Mouse (Mus musculus): ENCODE results near the gene Btbd7.

Btbd7 gene

GRCm38 (mm10) chr12:102878031-102878823 lies at the start of gene Btbd7:
Gene Btbd7 (minus strand): TSS chr12:102878471.
- DNase-seq (ENCODE audit: low read depth, low spot score) = peak; percentile 90

- DNase-seq (ENCODE audit: low read depth, low spot score) = no peak
Observed at GRCm38 (mm10) chr12:102916073-102916472, 37.8 kb upstream of the Btbd7 start.

GRCm38 (mm10) chr12:102908191-102908590 lies 29.9 kb upstream of the Btbd7 start:
- DNase-seq (ENCODE audit: low read depth, low spot score) = no peak

DNA sequence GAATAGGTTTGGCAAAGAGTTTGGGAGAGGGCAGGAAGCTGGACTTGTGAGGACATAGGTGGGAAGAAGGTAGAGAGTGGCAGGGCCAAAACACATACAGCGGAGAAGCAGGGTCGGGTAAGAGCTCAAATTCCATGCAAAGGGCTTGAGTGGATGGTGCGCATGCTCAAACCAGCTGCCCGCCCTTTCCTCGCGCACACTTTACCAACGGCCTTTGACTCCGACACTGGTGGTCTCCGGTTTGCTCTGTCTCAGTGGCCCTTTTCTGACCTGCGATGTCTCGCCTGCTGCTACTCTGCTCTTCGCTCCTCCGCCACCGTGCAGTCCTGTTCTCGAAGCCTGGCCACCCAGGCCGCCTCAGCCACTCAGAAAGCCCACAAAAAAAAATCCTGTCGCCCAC lies 20.8 kb upstream of the Btbd7 start, which contains the start of gene Cox8c:
Cox8c (plus strand) TSS at position 226 of the 400 bp plus-strand sequence.
- DNase-seq (ENCODE audit: low read depth, low spot score) = no peak

- DNase-seq (ENCODE audit: low read depth, low spot score) = no peak
Observed at GRCm38 (mm10) chr12:102888568-102888967, 10.3 kb upstream of the Btbd7 start.

- no peak for DNase-seq (ENCODE audit: low read depth, low spot score)
Observed at GRCm38 (mm10) chr12:102887366-102887765, 9.1 kb upstream of the Btbd7 start.

GRCm38 (mm10) chr12:102885735-102886134 lies 7.5 kb upstream of the Btbd7 start:
- no peak for DNase-seq (ENCODE audit: low read depth, low spot score)

DNA sequence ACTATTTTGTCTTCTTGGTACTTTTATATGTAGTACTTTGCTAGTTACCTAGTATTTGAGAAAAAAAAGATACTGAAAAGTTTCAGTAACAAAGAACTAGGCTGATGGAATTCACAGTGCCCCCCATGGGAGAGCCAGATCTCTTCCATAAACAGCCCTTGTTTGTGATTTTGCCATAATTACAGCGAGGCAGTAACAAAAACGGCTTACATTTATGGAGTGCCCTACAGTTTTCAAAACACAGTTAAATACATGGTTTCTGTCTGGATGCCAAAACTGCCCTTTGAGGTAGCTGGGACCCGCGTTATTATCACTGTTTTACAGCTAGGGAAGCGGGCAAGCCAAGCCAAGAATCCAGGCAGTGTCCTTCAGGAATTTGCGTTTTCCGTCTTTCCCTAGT lies 630 bp upstream of the Btbd7 start:
- no peak for DNase-seq (ENCODE audit: low read depth, low spot score)

GRCm38 (mm10) chr12:102877301-102878030 lies 805 bp downstream of the Btbd7 start:
- no peak for DNase-seq (ENCODE audit: low read depth, low spot score)

DNA sequence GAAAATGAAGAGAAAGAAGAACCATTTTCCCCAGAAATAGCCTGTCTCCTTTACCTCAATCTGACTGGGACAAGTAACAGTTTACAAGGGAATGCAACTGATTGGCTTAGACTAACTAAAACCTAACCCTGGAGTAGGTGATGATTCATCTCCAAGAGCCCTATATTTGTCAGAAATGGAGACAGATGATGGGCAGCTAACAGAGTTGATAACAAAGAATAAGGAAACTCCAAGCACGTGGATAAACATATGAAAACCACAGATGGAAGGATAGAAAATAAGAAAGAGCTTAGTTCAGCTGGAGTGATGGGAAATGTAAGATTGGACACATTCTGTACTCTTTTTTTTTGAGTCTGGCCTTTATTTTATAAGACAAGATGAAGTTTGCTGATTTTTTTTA lies 7.7 kb downstream of the Btbd7 start:
- no peak for DNase-seq (ENCODE audit: low read depth, low spot score)

DNA sequence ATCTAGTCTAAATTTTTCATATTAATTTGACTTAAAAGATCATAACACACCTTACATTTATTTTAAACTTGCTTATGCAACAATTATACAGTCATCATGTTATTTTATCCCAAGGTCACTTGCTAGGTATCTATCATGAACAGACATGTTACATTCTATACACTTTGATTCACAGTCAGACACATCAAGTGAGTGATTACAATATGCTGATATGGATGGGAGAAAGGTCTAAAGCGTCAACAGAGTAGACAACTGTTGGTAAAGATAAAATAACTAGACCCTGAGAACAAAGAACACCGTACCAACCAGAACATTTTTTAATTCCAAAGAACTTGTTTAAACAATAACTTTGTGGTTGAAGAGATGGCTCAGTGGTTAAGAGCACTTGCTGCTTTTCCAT lies 8.5 kb downstream of the Btbd7 start:
- DNase-seq (ENCODE audit: low read depth, low spot score) = no peak

GRCm38 (mm10) chr12:102860806-102861205 lies 17.5 kb downstream of the Btbd7 start:
- DNase-seq (ENCODE audit: low read depth, low spot score) = no peak

DNA sequence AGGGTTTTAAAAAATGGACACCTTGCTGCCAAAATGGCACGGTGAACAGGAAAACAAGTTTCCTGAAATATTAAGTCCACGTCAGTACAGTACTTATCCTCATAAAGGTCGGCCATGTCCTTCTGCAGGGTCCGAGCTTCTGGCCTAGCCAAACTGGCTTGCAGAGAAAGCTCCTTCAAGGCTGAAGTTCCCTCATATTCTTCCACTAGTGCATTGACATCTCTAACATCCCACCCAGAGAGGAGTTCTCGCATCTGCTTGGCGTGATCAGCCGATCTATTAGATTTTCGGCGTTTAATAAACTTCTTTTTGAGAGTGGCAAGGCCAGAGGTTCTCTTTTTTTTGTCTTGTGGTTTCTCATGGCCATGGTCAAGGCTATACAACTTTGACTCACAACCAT lies 40.0 kb downstream of the Btbd7 start:
- DNase-seq (ENCODE audit: low read depth, low spot score) = no peak

GRCm38 (mm10) chr12:102832746-102833300 lies 45.4 kb downstream of the Btbd7 start:
- no peak for DNase-seq (ENCODE audit: low read depth, low spot score)

- no peak for DNase-seq (ENCODE audit: low read depth, low spot score)
Observed at GRCm38 (mm10) chr12:102831888-102832287, 46.4 kb downstream of the Btbd7 start.

DNA sequence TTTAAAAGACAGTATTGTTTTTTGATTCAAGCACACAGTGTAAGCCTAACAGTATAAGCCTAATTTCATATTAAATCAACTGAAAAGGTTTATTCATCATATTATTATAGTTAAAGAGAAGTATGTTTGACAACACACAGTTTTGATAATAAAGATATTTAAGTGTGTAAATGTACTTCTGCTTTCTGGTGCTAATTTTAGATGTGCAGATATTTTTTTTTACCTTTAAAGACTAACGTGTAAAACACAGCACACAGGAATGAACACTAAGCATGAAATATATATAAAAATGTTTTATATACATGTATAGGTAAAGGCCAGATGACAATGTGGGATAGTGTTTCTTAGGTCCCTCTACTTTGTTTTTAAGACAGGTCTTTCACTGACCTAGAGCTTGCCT lies 51.2 kb downstream of the Btbd7 start:
- no peak for DNase-seq (ENCODE audit: low read depth, low spot score)

- no peak for DNase-seq (ENCODE audit: low read depth, low spot score)
Observed at GRCm38 (mm10) chr12:102826399-102826798, 51.9 kb downstream of the Btbd7 start.

DNA sequence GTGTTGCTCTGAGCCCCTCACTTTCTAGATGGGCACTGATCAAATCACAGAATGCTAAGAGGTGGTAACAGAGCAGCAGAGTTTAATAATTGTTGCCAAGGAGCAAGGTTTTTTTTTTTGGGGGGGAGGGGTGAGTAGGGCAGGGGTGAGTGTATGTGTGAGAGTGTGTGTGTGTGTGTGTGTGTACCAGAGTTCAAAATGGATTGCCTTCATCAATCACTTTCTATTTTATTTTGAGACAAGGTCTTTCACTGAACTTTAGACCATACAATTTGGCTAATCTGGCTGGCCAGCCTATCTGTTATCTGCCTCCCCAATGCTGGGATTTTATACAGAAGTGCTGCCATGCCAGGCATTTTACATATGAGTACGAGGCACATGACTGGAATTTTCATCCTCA lies 63.4 kb downstream of the Btbd7 start:
- no peak for DNase-seq (ENCODE audit: low read depth, low spot score)

DNA sequence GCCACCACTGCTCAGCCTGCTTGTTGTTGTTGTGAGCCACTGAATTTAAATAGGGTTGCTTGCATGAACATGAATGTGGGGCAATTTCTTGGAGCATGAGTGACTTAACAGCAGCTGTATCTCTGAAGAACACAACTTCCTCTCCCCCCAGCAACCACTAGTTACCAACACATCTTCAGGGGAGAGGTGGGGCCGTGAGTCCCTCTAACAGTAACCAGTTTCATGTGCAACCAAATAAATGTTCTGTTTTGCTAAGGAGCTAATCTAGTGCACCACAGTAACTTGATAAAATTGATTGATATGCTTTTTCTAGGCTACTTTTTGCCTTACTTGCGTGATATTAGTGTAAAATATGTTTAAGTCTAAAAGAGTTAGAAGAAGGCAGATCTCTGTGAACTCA lies 78.7 kb downstream of the Btbd7 start:
- DNase-seq (ENCODE audit: low read depth, low spot score) = no peak

GRCm38 (mm10) chr12:102787927-102788326 lies 90.3 kb downstream of the Btbd7 start:
- no peak for DNase-seq (ENCODE audit: low read depth, low spot score)

GRCm38 (mm10) chr12:102785593-102785985 lies 92.7 kb downstream of the Btbd7 start:
- DNase-seq (ENCODE audit: low read depth, low spot score) = no peak

GRCm38 (mm10) chr12:102784899-102785592 lies 93.2 kb downstream of the Btbd7 start:
- DNase-seq (ENCODE audit: low read depth, low spot score) = no peak
